Mouse (Mus musculus) right cerebral cortex, postnatal 4 days (tissue): Measurements from ENCODE around the gene Prss44.

Source experiments
- DNase-seq: peaks from one replicate; pipeline ENCODE4 v3.0.0-alpha.2; 2022

Gene Prss44

GRCm38 (mm10) chr9:110834411-110834810 lies 20.6 kb downstream of the Prss44 start, which contains the start of gene Prss45:
Gene Prss45 (plus strand): TSS chr9:110834588.
- DNase-seq, result no peak

GRCm38 (mm10) chr9:110834961-110835360 lies 21.2 kb downstream of the Prss44 start:
- no peak for DNase-seq

GRCm38 (mm10) chr9:110836112-110836511 lies 22.3 kb downstream of the Prss44 start:
- DNase-seq, result no peak

GRCm38 (mm10) chr9:110840905-110841304 lies 27.1 kb downstream of the Prss44 start:
- DNase-seq, result no peak

GRCm38 (mm10) chr9:110841438-110841837 lies 27.6 kb downstream of the Prss44 start:
- DNase-seq, result no peak

GRCm38 (mm10) chr9:110844206-110844605 lies 30.4 kb downstream of the Prss44 start, which contains the start of gene Prss46:
Gene Prss46 (plus strand): TSS chr9:110844506.
- DNase-seq, result no peak

- no peak for DNase-seq
Measured at GRCm38 (mm10) chr9:110849162-110849561, 35.4 kb downstream of the Prss44 start.

GRCm38 (mm10) chr9:110855903-110856302 lies 42.1 kb downstream of the Prss44 start:
- DNase-seq, result no peak

GRCm38 (mm10) chr9:110856920-110857319 lies 43.1 kb downstream of the Prss44 start:
- DNase-seq, result no peak

- DNase-seq, result no peak
Measured at GRCm38 (mm10) chr9:110857781-110858472, 44.1 kb downstream of the Prss44 start, which contains the start of gene Prss50. Gene Prss50 (plus strand): TSS chr9:110857967.

GRCm38 (mm10) chr9:110858523-110858922 lies 44.7 kb downstream of the Prss44 start:
- no peak for DNase-seq

- DNase-seq, result no peak
Measured at GRCm38 (mm10) chr9:110858967-110859596, 45.3 kb downstream of the Prss44 start.

GRCm38 (mm10) chr9:110871030-110871429 lies 57.2 kb downstream of the Prss44 start:
- DNase-seq, result no peak
